20 mouse cellular contexts compared by ENCODE assay signal in genomic region chr5:75002109-75002508, GRCm38 (mm10). TPM values are rescaled to one million over a fixed set of nuclear protein-coding genes. Genes with fewer than 3 reads are reported as not detected.
DNase-seq lines count a peak whose midpoint lies in the region; ATAC-seq and TF ChIP-seq lines count a peak whose summit lies in the region.
"Had no signal": no experiment of that assay in that cellular context is flagged by ENCODE, and none has a peak within 500 bp of the region (broad histone marks: within the 10 kb centered on the region; RNA-seq: fewer than 3 reads in every experiment).

No protein-coding gene starts in this region.

- no peak overlapping the region for H3K4me3 ChIP-seq in hindbrain, postnatal 0 days (ENCODE audit: low read length)
- no peak overlapping the region for H3K4me3 ChIP-seq in hindbrain, embryonic 12.5 days
- no peak overlapping the region for H3K4me3 ChIP-seq in midbrain, postnatal 0 days (ENCODE audit: low read depth, low read length)
- H3K4me3 ChIP-seq: heart, embryonic 12.5 days; left cerebral cortex, adult 2 months; liver, embryonic 12.5 days; neural tube, embryonic 12.5 days had no signal

- H3K27ac ChIP-seq in hindbrain, postnatal 0 days: no peak overlapping the region
- no peak overlapping the region for H3K27ac ChIP-seq in hindbrain, embryonic 12.5 days
- H3K27ac ChIP-seq in midbrain, postnatal 0 days (ENCODE audit: low read depth, low read length): no peak overlapping the region
- H3K27ac ChIP-seq: left cerebral cortex, adult 2 months; liver, embryonic 12.5 days; neural tube, embryonic 12.5 days; stomach, postnatal 0 days had no signal

- no peaks in the 10 kb centered on the region for H3K9me3 ChIP-seq in hindbrain, postnatal 0 days (ENCODE audit: low read length)
- H3K9me3 ChIP-seq in hindbrain, embryonic 12.5 days (replicated peaks): no peaks in the 10 kb centered on the region
- H3K9me3 ChIP-seq in midbrain, postnatal 0 days (ENCODE audit: low read length): no peaks in the 10 kb centered on the region
- H3K9me3 ChIP-seq: heart, embryonic 12.5 days; liver, embryonic 12.5 days; neural tube, embryonic 12.5 days had no signal

- H3K36me3 ChIP-seq in hindbrain, postnatal 0 days (ENCODE audit: insufficient read depth, low read length): no peaks in the 10 kb centered on the region
- peaks cover under 1% of the 10 kb centered on the region; the same call in 1 of the 2 replicates for H3K36me3 ChIP-seq in hindbrain, embryonic 12.5 days
- peaks cover 9% of the 10 kb centered on the region; the same call in 1 of the 2 replicates for H3K36me3 ChIP-seq in midbrain, postnatal 0 days (ENCODE audit: insufficient read depth, low read length)

- H3K27me3 ChIP-seq in hindbrain, postnatal 0 days (ENCODE audit: insufficient read depth, low read length): no peaks in the 10 kb centered on the region
- peaks cover 64% of the 10 kb centered on the region for H3K27me3 ChIP-seq in hindbrain, embryonic 12.5 days
- peaks cover 4% of the 10 kb centered on the region; the same call in 1 of the 2 replicates for H3K27me3 ChIP-seq in midbrain, postnatal 0 days (ENCODE audit: insufficient read depth, low read length)
- H3K27me3 ChIP-seq: heart, embryonic 12.5 days; liver, embryonic 12.5 days had no signal

- DNase-seq in adrenal gland, postnatal 10 days: peak; percentile 21
- DNase-seq in adrenal gland, adult 2 months: no peak
- peak; percentile 16 for DNase-seq in hindbrain, postnatal 0 days (ENCODE audit: low spot score)
- peak; percentile 13 for DNase-seq in MN1 (ENCODE audit: low spot score)
- peak; percentile 33 for DNase-seq in cerebellum, adult 9-11 months
- DNase-seq in midbrain, postnatal 0 days (ENCODE audit: low spot score): no peak
- DNase-seq: embryo, embryonic 11 days; forebrain, postnatal 0 days; kidney, adult 11 months; lung, adult 2 months; thymus, postnatal 25 days had no signal

- H3K4me1 ChIP-seq in hindbrain, postnatal 0 days (ENCODE audit: insufficient read depth, low read length): peaks cover 2% of the 10 kb centered on the region; the same call in 1 of the 2 replicates
- H3K4me1 ChIP-seq in hindbrain, embryonic 12.5 days: peaks cover 6% of the 10 kb centered on the region; the same call in 1 of the 2 replicates
- H3K4me1 ChIP-seq in midbrain, postnatal 0 days (ENCODE audit: insufficient read depth, low read length): no peaks in the 10 kb centered on the region
- H3K4me1 ChIP-seq: liver, embryonic 12.5 days; neural tube, embryonic 12.5 days had no signal

- no peak overlapping the region for H3K4me2 ChIP-seq in hindbrain, postnatal 0 days (ENCODE audit: low read depth, low read length)
- no peak overlapping the region for H3K4me2 ChIP-seq in hindbrain, embryonic 12.5 days (replicated peaks)
- no peak overlapping the region for H3K4me2 ChIP-seq in midbrain, postnatal 0 days (ENCODE audit: low read depth, low read length, poor library complexity, severe bottlenecking)
- H3K4me2 ChIP-seq: heart, embryonic 12.5 days; liver, embryonic 12.5 days; midbrain, embryonic 11.5 days; neural tube, embryonic 12.5 days had no signal

- WGBS in hindbrain, postnatal 0 days: 75% methylated on average over 3 of the region's 3 CpGs
- 83% methylated on average over 3 of the region's 3 CpGs for WGBS in hindbrain, embryonic 12.5 days
- 82% methylated on average over 3 of the region's 3 CpGs for WGBS in midbrain, postnatal 0 days

- no peak for TF ChIP-seq CTCF in hindbrain, postnatal 0 days (IDR thresholded peaks at IDR 0.05; ENCODE audit: low read depth)
- no peak for TF ChIP-seq CTCF in midbrain, postnatal 0 days (IDR thresholded peaks at IDR 0.05)

- no peak overlapping the region for H3K9ac ChIP-seq in hindbrain, postnatal 0 days (replicated peaks; ENCODE audit: low read length)
- no peak overlapping the region for H3K9ac ChIP-seq in hindbrain, embryonic 12.5 days
- no peak overlapping the region for H3K9ac ChIP-seq in midbrain, postnatal 0 days (replicated peaks; ENCODE audit: low read length, poor library complexity, severe bottlenecking)
- H3K9ac ChIP-seq: forebrain, postnatal 0 days; heart, embryonic 12.5 days; liver, embryonic 12.5 days; neural tube, embryonic 12.5 days had no signal

- ATAC-seq in hindbrain, postnatal 0 days: no peak
- ATAC-seq in hindbrain, embryonic 12.5 days (ENCODE audit: low FRiP score): no peak
- no peak for ATAC-seq in midbrain, postnatal 0 days (ENCODE audit: low FRiP score)
- no peak for ATAC-seq in monocyte, adult 5-6 weeks (replicated peaks; ENCODE audit: insufficient number of reproducible peaks, low FRiP score, low TSS enrichment, poor library complexity, severe bottlenecking)
- ATAC-seq: CD4-positive, CD25-positive, alpha-beta regulatory T cell, adult 4 months; forebrain, postnatal 0 days; liver, embryonic 12.5 days had no signal

RNA-seq across cellular contexts. Expression of gene Chic2, which starts 42.5 kb away (rescaled TPM):
- total RNA-seq in adrenal gland, postnatal 10 days (2021): 10 to 100 TPM; 34.2 to 38.2 TPM
- total RNA-seq in adrenal gland, adult 2 months (2021): 10 to 100 TPM; 25.6 to 32.2 TPM
- 1.1 and 1.4 TPM in 2 replicates for polyA plus RNA-seq in adrenal gland, adult 2 months (2012; rRNA removed)
- total RNA-seq in hindbrain, postnatal 0 days (2014; rRNA removed): 10.5 and 12.8 TPM in 2 replicates
- polyA plus RNA-seq in hindbrain, postnatal 0 days (2015; fragmentation: Nextera tagmentation; extraction: Ambion mirVana): 33.9 and 34.6 TPM in 2 replicates
- polyA plus RNA-seq in hindbrain, embryonic 12.5 days (2016; fragmentation: Nextera tagmentation; extraction: Ambion mirVana): 51.6 and 52.8 TPM in 2 replicates
- total RNA-seq in midbrain, postnatal 0 days (2014; rRNA removed): 9.6 and 26.7 TPM in 2 replicates
- polyA plus RNA-seq in midbrain, postnatal 0 days (2015; fragmentation: Nextera tagmentation; extraction: Ambion mirVana): 23.9 and 31.4 TPM in 2 replicates
- 46.4 to 89.2 TPM (median 58.3 TPM) in 3 replicates for total RNA-seq in monocyte, adult 5-6 weeks (2017)

Comparison
In these comparisons a context has a peak if more than half of its experiments do, and no peak if none do; other contexts are left out.
1. DNase-seq: peak in adrenal gland, postnatal 10 days (single experiment), hindbrain, postnatal 0 days (single experiment), MN1 (single experiment) and cerebellum, adult 9-11 months (single experiment); none in adrenal gland, adult 2 months (single experiment) and midbrain, postnatal 0 days (single experiment).